Mouse (Mus musculus) testis, adult 2 months (tissue): Measurements from ENCODE around the gene Adgrf1. TPM values are rescaled to one million over a fixed set of nuclear protein-coding genes. Genes with fewer than 3 reads are reported as not detected.

Experiments
- H3K27ac ChIP-seq: fragments of 200-500 bp; 2 replicates; pipeline ENCODE4 v1.5.1; 2012; ENCODE audit warnings: low read depth, low read length; ENCODE audit not compliant: control insufficient read depth, insufficient read depth
- H3K27me3 ChIP-seq: fragments of 200-500 bp; 2 replicates; pipeline ENCODE4 v1.6.1; 2012; ENCODE audit warnings: mild to moderate bottlenecking, low read length, moderate library complexity; ENCODE audit not compliant: control insufficient read depth, insufficient read depth
- H3K36me3 ChIP-seq: fragments of 200-500 bp; 2 replicates; pipeline ENCODE4 v1.6.1; 2012; ENCODE audit warnings: mild to moderate bottlenecking, low read length; ENCODE audit not compliant: control insufficient read depth, insufficient read depth
- H3K4me1 ChIP-seq: fragments of 200-500 bp; 2 replicates; pipeline ENCODE4 v1.6.1; 2012; ENCODE audit warnings: low read length; ENCODE audit not compliant: control insufficient read depth, insufficient read depth
- H3K4me3 ChIP-seq: fragments of 200-500 bp; 2 replicates; pipeline ENCODE4 v1.5.1; 2012; ENCODE audit warnings: low read depth, mild to moderate bottlenecking, low read length, moderate library complexity, mixed read lengths; ENCODE audit not compliant: control insufficient read depth
- CTCF ChIP-seq: fragments of 200-500 bp; IDR thresholded peaks from 2 replicates; pipeline ENCODE4 v1.5.1; 2012; ENCODE audit warnings: low read depth, mild to moderate bottlenecking, inconsistent platforms, low read length, moderate library complexity; ENCODE audit not compliant: control insufficient read depth, insufficient read depth, insufficient replicate concordance
- POLR2A ChIP-seq: fragments of 200-500 bp; IDR thresholded peaks from 2 replicates; pipeline ENCODE4 v1.6.1; 2012; ENCODE audit warnings: low read depth, mild to moderate bottlenecking, inconsistent platforms, low read length, moderate library complexity; ENCODE audit not compliant: control insufficient read depth
- polyA plus RNA-seq: library from polyadenylated mRNA; depleted of rRNA; stranded (reverse); fragments of >200 nt; gene quantifications from 2 replicates; pipeline ENCODE4 v1.2.3, GENCODE M21; 2012; rRNA removed

Gene Adgrf1
- polyA plus RNA-seq = 0.09 and 0.24 TPM in 2 replicates

- H3K27me3 ChIP-seq = no peaks in the 10 kb centered on the region
- H3K27ac ChIP-seq = no peak within 1 kb of the TSS
- TF ChIP-seq POLR2A (no peak), CTCF (no peak)
- no peak within 1 kb of the TSS for H3K4me3 ChIP-seq
- no peaks in the 10 kb centered on the region; the same call in 1 of the 2 replicates for H3K4me1 ChIP-seq
- H3K36me3 ChIP-seq = no peaks in the 10 kb centered on the region
Observed at GRCm38 (mm10) chr17:43270161-43270560, at the start of gene Adgrf1. Gene Adgrf1 (plus strand): TSS chr17:43270329.

- TF ChIP-seq POLR2A (no peak), CTCF (no peak)
- H3K4me3 ChIP-seq = no peak overlapping the region
Observed at GRCm38 (mm10) chr17:43226101-43226500, 44.0 kb upstream of the Adgrf1 start.

GRCm38 (mm10) chr17:43229621-43230513 is 40.3 kb upstream of the Adgrf1 start:
- Histone ChIP-seq H3K36me3 (no peaks in the 10 kb centered on the region), H3K4me1 (no peaks in the 10 kb centered on the region; the same call in 1 of the 2 replicates), H3K27ac (no peak overlapping the region), H3K27me3 (no peaks in the 10 kb centered on the region), H3K4me3 (no peak overlapping the region)
- no peak for TF ChIP-seq POLR2A
- peak; percentile 36; the same call in 1 of the 2 replicates for TF ChIP-seq CTCF

More at GRCm38 (mm10) chr17:43226101-43226500, 44.0 kb upstream of the Adgrf1 start:
- Histone ChIP-seq H3K27me3 (no peaks in the 10 kb centered on the region), H3K27ac (no peak overlapping the region), H3K4me1 (no peaks in the 10 kb centered on the region; the same call in 1 of the 2 replicates), H3K36me3 (no peaks in the 10 kb centered on the region)

- Histone ChIP-seq H3K4me3 (no peak overlapping the region), H3K27ac (no peak overlapping the region), H3K27me3 (no peaks in the 10 kb centered on the region), H3K36me3 (no peaks in the 10 kb centered on the region), H3K4me1 (no peaks in the 10 kb centered on the region; the same call in 1 of the 2 replicates)
- TF ChIP-seq CTCF (no peak), POLR2A (no peak)
Observed at GRCm38 (mm10) chr17:43230821-43231220, 39.3 kb upstream of the Adgrf1 start.

GRCm38 (mm10) chr17:43232769-43233168 is 37.4 kb upstream of the Adgrf1 start:
- Histone ChIP-seq H3K36me3 (no peaks in the 10 kb centered on the region), H3K27me3 (no peaks in the 10 kb centered on the region), H3K4me3 (no peak overlapping the region)

GRCm38 (mm10) chr17:43236656-43237250 is 33.4 kb upstream of the Adgrf1 start:
- TF ChIP-seq POLR2A = no peak
- no peak for TF ChIP-seq CTCF

More at GRCm38 (mm10) chr17:43232769-43233168, 37.4 kb upstream of the Adgrf1 start:
- no peak for TF ChIP-seq POLR2A
- no peak for TF ChIP-seq CTCF
- Histone ChIP-seq H3K27ac (no peak overlapping the region), H3K4me1 (no peaks in the 10 kb centered on the region; the same call in 1 of the 2 replicates)

GRCm38 (mm10) chr17:43239035-43239434 is 31.1 kb upstream of the Adgrf1 start:
- no peaks in the 10 kb centered on the region for H3K36me3 ChIP-seq
- no peak overlapping the region for H3K27ac ChIP-seq
- H3K27me3 ChIP-seq = no peaks in the 10 kb centered on the region
- no peaks in the 10 kb centered on the region for H3K4me1 ChIP-seq
- TF ChIP-seq POLR2A (no peak), CTCF (no peak)
- no peak overlapping the region for H3K4me3 ChIP-seq

More at GRCm38 (mm10) chr17:43236656-43237250, 33.4 kb upstream of the Adgrf1 start:
- Histone ChIP-seq H3K27ac (no peak overlapping the region), H3K27me3 (no peaks in the 10 kb centered on the region), H3K4me3 (no peak overlapping the region), H3K4me1 (no peaks in the 10 kb centered on the region), H3K36me3 (no peaks in the 10 kb centered on the region)
